8 mouse cellular contexts compared by ENCODE assay signal in the genomic region with DNA sequence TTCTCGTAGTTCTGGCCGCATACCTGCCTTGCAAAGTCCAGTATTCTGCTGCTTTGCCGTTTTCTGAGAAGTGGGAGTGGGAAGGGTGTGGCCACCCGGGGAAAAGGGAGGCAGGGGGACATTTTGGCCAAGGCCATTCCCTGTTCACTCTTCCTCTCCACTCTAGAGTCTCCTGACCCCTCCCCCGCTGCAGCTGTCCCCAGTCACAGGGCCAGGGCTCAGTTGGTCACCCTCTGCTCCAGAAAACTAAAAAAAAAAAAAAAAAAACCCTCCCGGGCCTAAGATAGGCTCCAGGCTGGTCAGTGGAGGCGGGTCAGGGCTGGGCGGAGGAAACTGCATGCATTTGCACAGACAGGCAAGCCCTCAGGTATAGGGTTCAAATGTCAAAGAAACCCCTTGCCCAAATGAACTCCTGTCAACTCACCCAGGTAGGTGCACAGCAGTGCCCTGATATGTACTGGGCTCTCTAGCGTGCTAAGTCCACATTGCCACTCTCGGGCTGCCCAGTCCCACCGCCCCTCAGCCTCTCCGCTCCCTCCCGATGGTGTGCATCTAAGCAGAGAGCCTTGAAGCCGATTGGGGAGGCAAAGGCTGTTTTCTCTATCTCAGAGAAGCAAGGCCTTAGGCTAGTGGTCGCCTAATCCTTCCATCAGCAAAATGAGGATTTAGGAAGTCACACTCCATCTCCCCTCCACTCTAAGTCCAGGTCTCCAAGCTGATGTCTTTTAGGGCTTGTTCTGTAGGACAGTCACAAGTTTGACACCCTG. TPM values are rescaled to one million over a fixed set of nuclear protein-coding genes. Genes with fewer than 3 reads are reported as not detected.
DNase-seq lines count a peak whose midpoint lies in the region; ATAC-seq and TF ChIP-seq lines count a peak whose summit lies in the region.

No protein-coding gene starts in this region.

- no peaks in the 10 kb centered on the region for H3K27me3 ChIP-seq in heart, embryonic 11.5 days (ENCODE audit: control insufficient read depth, insufficient read depth, low read length)
- no peaks in the 10 kb centered on the region for H3K27me3 ChIP-seq in kidney, postnatal 0 days (ENCODE audit: insufficient read depth, low read length)

- H3K36me3 ChIP-seq in heart, embryonic 11.5 days (ENCODE audit: control insufficient read depth, insufficient read depth, low read length), result 0 out of 2 replicates have a peak, but pooled peaks cover 2% of the 10 kb centered on the region
- H3K36me3 ChIP-seq in kidney, postnatal 0 days (ENCODE audit: insufficient read depth, low read length), result no peaks in the 10 kb centered on the region
- H3K36me3 ChIP-seq in macrophage (ENCODE audit: inconsistent target), result peaks cover 13% of the 10 kb centered on the region; the same call in 1 of the 2 replicates

- H3K4me2 ChIP-seq in heart, embryonic 11.5 days, result peak overlapping the region; percentile 88
- peak overlapping the region; percentile 70 for H3K4me2 ChIP-seq in kidney, postnatal 0 days (ENCODE audit: low read length)

- 14% methylated on average over 15 of the region's 15 CpGs for WGBS in heart, embryonic 11.5 days (ENCODE audit: insufficient replicate concordance)
- WGBS in kidney, postnatal 0 days, result 19% methylated on average over 15 of the region's 15 CpGs
- 15% methylated on average over 15 of the region's 15 CpGs for WGBS in macrophage (ENCODE audit: missing documents)

- H3K79me2 ChIP-seq in macrophage (ENCODE audit: inconsistent target), result peaks cover 20% of the 10 kb centered on the region

- peak overlapping the region; percentile 52 for H3K4me3 ChIP-seq in heart, embryonic 11.5 days (ENCODE audit: low read depth, low read length)
- peak overlapping the region; percentile 39 for H3K4me3 ChIP-seq in kidney, postnatal 0 days (replicated peaks; ENCODE audit: low read depth, low read length)
- H3K4me3 ChIP-seq in macrophage (ENCODE audit: inconsistent target), result peak overlapping the region; percentile 88

- peak; percentile 63 for DNase-seq in cerebellum, adult 11-12 months
- DNase-seq in cerebellum, adult 8-10 months, result no peak
- peak; percentile 35 for DNase-seq in brain, adult 2 months (ENCODE audit: low read depth, low spot score)
- DNase-seq in kidney, postnatal 0 days (ENCODE audit: low spot score), result peak; percentile 47
- peak; percentile 65 for DNase-seq in thymus, postnatal 4 days
- DNase-seq in spleen, adult 18-20 months, result no peak

- H3K9me3 ChIP-seq in heart, embryonic 11.5 days (replicated peaks; ENCODE audit: control insufficient read depth, low read length), result no peaks in the 10 kb centered on the region
- H3K9me3 ChIP-seq in kidney, postnatal 0 days (replicated peaks; ENCODE audit: low read length), result no peaks in the 10 kb centered on the region

- no peak for ATAC-seq in heart, embryonic 11.5 days (replicated peaks; ENCODE audit: insufficient number of reproducible peaks, low FRiP score, low TSS enrichment)
- ATAC-seq in kidney, postnatal 0 days (replicated peaks; ENCODE audit: low FRiP score, low read depth), result no peak; the same call in 1 of the 2 replicates

- peaks cover 34% of the 10 kb centered on the region for H3K4me1 ChIP-seq in heart, embryonic 11.5 days (ENCODE audit: control insufficient read depth, insufficient read depth, low read length)
- H3K4me1 ChIP-seq in kidney, postnatal 0 days (replicated peaks; ENCODE audit: insufficient read depth, low read length), result peaks cover 25% of the 10 kb centered on the region

- TF ChIP-seq CTCF in kidney, postnatal 0 days (IDR thresholded peaks at IDR 0.05; ENCODE audit: low read depth), result no peak

- peak overlapping the region; percentile 91 for H3K27ac ChIP-seq in heart, embryonic 11.5 days (ENCODE audit: low read depth, low read length)
- H3K27ac ChIP-seq in kidney, postnatal 0 days, result peak overlapping the region; percentile 86
- peak overlapping the region; percentile 96 for H3K27ac ChIP-seq in macrophage

- H3K9ac ChIP-seq in heart, embryonic 11.5 days (ENCODE audit: low read depth, low read length), result peak overlapping the region; percentile 68
- peak overlapping the region; percentile 58 for H3K9ac ChIP-seq in kidney, postnatal 0 days (ENCODE audit: low read depth, low read length)

RNA-seq across cellular contexts. Expression of a gene that starts 0.7 kb away (rescaled TPM):
- polyA plus RNA-seq in heart, embryonic 11.5 days (2014; fragmentation: Nextera tagmentation; extraction: Ambion mirVana), result 541 and 566 TPM in 2 replicates
- polyA plus RNA-seq in kidney, postnatal 0 days (2015; fragmentation: Nextera tagmentation; extraction: Ambion mirVana), result 576 and 592 TPM in 2 replicates
- 100 to 1,000 TPM in 1 of 26 experiments, 10 to 100 TPM in 25; 10.4 to 333 (median 30.0) TPM for total RNA-seq in macrophage (2018; cell fraction: chromatin; rRNA removed)
- total RNA-seq in macrophage (2018; cell fraction: cytosol; rRNA removed), result 1,000 to 10,000 TPM in 18 of 26 experiments, 100 to 1,000 TPM in 8; 732 to 2,113 (median 1,238) TPM
- total RNA-seq in macrophage (2018; cell fraction: nucleus; rRNA removed), result 100 to 1,000 TPM in 25 of 26 experiments, 10 to 100 TPM in 1; 69.0 to 290 (median 144) TPM
- 1,502 to 3,219 TPM (median 3,114 TPM) in 3 replicates for polyA plus RNA-seq in macrophage (2018)

RNA-seq across cellular contexts. Expression of a gene that starts 7.5 kb away (rescaled TPM):
- 43.6 and 51.4 TPM in 2 replicates for polyA plus RNA-seq in heart, embryonic 11.5 days (2014; fragmentation: Nextera tagmentation; extraction: Ambion mirVana)
- polyA plus RNA-seq in kidney, postnatal 0 days (2015; fragmentation: Nextera tagmentation; extraction: Ambion mirVana), result 43.8 and 46.8 TPM in 2 replicates
- 10 to 100 TPM in 9 of 26 experiments, 1 to 10 TPM in 17; 1.1 to 14.9 (median 7.5) TPM for total RNA-seq in macrophage (2018; cell fraction: chromatin; rRNA removed)
- total RNA-seq in macrophage (2018; cell fraction: cytosol; rRNA removed), result 10 to 100 TPM; 16.7 to 32.0 (median 25.4) TPM
- total RNA-seq in macrophage (2018; cell fraction: nucleus; rRNA removed), result 10 to 100 TPM in 8 of 26 experiments, 1 to 10 TPM in 18; 2.9 to 19.2 (median 8.1) TPM
- 18.3 to 26.2 TPM (median 18.5 TPM) in 3 replicates for polyA plus RNA-seq in macrophage (2018)

RNA-seq across cellular contexts. Expression of a gene that starts 13.5 kb away (rescaled TPM):
- 24.3 and 25.7 TPM in 2 replicates for polyA plus RNA-seq in heart, embryonic 11.5 days (2014; fragmentation: Nextera tagmentation; extraction: Ambion mirVana)
- polyA plus RNA-seq in kidney, postnatal 0 days (2015; fragmentation: Nextera tagmentation; extraction: Ambion mirVana), result 7.1 and 7.8 TPM in 2 replicates
- 1 to 10 TPM in 23 of 26 experiments, under 1 TPM in 1, not detected in 2; 0.66 to 5.7 (median 3.7) TPM for total RNA-seq in macrophage (2018; cell fraction: chromatin; rRNA removed)
- total RNA-seq in macrophage (2018; cell fraction: cytosol; rRNA removed), result under 1 TPM; 0.05 to 0.84 (median 0.33) TPM
- 10 to 100 TPM in 1 of 26 experiments, 1 to 10 TPM in 24, under 1 TPM in 1; 0.82 to 11.1 (median 4.4) TPM for total RNA-seq in macrophage (2018; cell fraction: nucleus; rRNA removed)
- polyA plus RNA-seq in macrophage (2018), result 0.13 to 1.2 TPM (median 0.70 TPM) in 3 replicates

RNA-seq across cellular contexts. Expression of a gene that starts 20.3 kb away (rescaled TPM):
- 49.5 and 57.8 TPM in 2 replicates for polyA plus RNA-seq in heart, embryonic 11.5 days (2014; fragmentation: Nextera tagmentation; extraction: Ambion mirVana)
- 30.5 and 33.0 TPM in 2 replicates for polyA plus RNA-seq in kidney, postnatal 0 days (2015; fragmentation: Nextera tagmentation; extraction: Ambion mirVana)
- total RNA-seq in macrophage (2018; cell fraction: chromatin; rRNA removed), result 100 to 1,000 TPM in 7 of 26 experiments, 10 to 100 TPM in 19; 21.6 to 213 (median 70.4) TPM
- total RNA-seq in macrophage (2018; cell fraction: cytosol; rRNA removed), result 10 to 100 TPM; 33.0 to 72.2 (median 47.8) TPM
- total RNA-seq in macrophage (2018; cell fraction: nucleus; rRNA removed), result 100 to 1,000 TPM in 2 of 26 experiments, 10 to 100 TPM in 24; 18.0 to 146 (median 56.8) TPM
- 27.0 to 38.5 TPM (median 29.5 TPM) in 3 replicates for polyA plus RNA-seq in macrophage (2018)

RNA-seq across cellular contexts. Expression of a gene that starts 27.6 kb away (rescaled TPM):
- polyA plus RNA-seq in heart, embryonic 11.5 days (2014; fragmentation: Nextera tagmentation; extraction: Ambion mirVana), result 25.0 and 29.3 TPM in 2 replicates
- 19.6 and 24.6 TPM in 2 replicates for polyA plus RNA-seq in kidney, postnatal 0 days (2015; fragmentation: Nextera tagmentation; extraction: Ambion mirVana)
- 100 to 1,000 TPM in 17 of 26 experiments, 10 to 100 TPM in 9; 18.8 to 471 (median 176) TPM for total RNA-seq in macrophage (2018; cell fraction: chromatin; rRNA removed)
- 100 to 1,000 TPM in 11 of 26 experiments, 10 to 100 TPM in 15; 31.5 to 168 (median 84.8) TPM for total RNA-seq in macrophage (2018; cell fraction: cytosol; rRNA removed)
- 100 to 1,000 TPM in 14 of 26 experiments, 10 to 100 TPM in 12; 22.3 to 199 (median 104) TPM for total RNA-seq in macrophage (2018; cell fraction: nucleus; rRNA removed)
- 67.4 to 90.3 TPM (median 70.9 TPM) in 3 replicates for polyA plus RNA-seq in macrophage (2018)

Comparison
In these comparisons a context has a peak if more than half of its experiments do, and no peak if none do; other contexts are left out.
1. DNase-seq: peak in cerebellum, adult 11-12 months (single experiment), brain, adult 2 months (single experiment), kidney, postnatal 0 days (single experiment) and thymus, postnatal 4 days (single experiment); none in cerebellum, adult 8-10 months (single experiment) and spleen, adult 18-20 months (0 of 2).
2. Peak in every context shown above with its lines, with median percentiles within 50 percentile points of each other: H3K27ac ChIP-seq and H3K4me3 ChIP-seq.